Mouse (Mus musculus) heart, postnatal 0 days (tissue): ENCODE data around the gene Rd3.

Experiments used
- CTCF ChIP-seq: IDR thresholded peaks from 2 replicates; pipeline ENCODE4 v1.5.1; 2016; ENCODE audit warnings: antibody characterized with exemption, control low read depth, low read depth
- EP300 ChIP-seq: IDR thresholded peaks from 2 replicates; pipeline ENCODE4 v1.6.1; 2016; ENCODE audit warnings: antibody characterized with exemption, low read depth

DNA sequence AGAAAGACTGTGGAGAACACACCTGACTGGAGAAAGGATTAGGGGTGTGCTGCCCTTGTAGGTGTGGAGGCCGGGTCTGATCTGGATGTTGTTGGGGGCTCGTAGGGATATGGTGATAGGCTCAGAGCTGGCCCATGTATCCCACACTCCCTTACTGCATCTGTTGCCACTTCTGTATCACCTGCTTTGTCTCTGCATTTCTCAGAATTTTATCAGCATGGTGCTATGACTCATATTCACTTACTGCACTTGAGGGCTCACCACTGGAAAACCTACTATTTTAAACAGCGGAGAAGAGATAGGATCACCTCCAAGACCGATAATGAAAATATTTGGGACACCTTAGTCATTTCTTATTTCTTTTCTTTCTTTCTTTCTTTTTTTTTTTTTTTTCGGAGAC, 11.9 kb downstream of the Rd3 start:
- TF ChIP-seq CTCF (no peak), EP300 (0 out of 2 replicates have a peak, but pooled peaks have one; percentile 33)
